Mouse (Mus musculus) CD4-positive, CD25-positive, alpha-beta regulatory T cell, adult 4 months (primary cell): ENCODE data around the gene Gabrr3. TPM values are rescaled to one million over a fixed set of nuclear protein-coding genes. Genes with fewer than 3 reads are reported as not detected.

ENCODE experiments used
- ATAC-seq: one replicate; pipeline ENCODE4 v1.8.0; 2017
- polyA plus RNA-seq, 2 experiments: library from polyadenylated mRNA; unstranded; fragments of 100-300 nt; shearing (Covaris generic); gene quantifications; one replicate each; pipeline ENCODE4 v1.2.1; 2017

Gabrr3 gene
- polyA plus RNA-seq, 2 experiments from 2014 or later, result not detected

GRCm38 (mm10) chr16:59471637-59472278, 64.6 kb downstream of the Gabrr3 start, which contains the start of gene Riox2:
Gene Riox2 (plus strand): TSS chr16:59471775.
- peak; percentile 69 for ATAC-seq

GRCm38 (mm10) chr16:59472546-59472945, 65.4 kb downstream of the Gabrr3 start:
- no peak for ATAC-seq

GRCm38 (mm10) chr16:59474788-59475187, 67.7 kb downstream of the Gabrr3 start:
- peak; percentile 49 for ATAC-seq

- no peak for ATAC-seq
Measured at GRCm38 (mm10) chr16:59477955-59478354, 70.8 kb downstream of the Gabrr3 start.

- ATAC-seq, result no peak
Measured at GRCm38 (mm10) chr16:59487239-59487638, 80.1 kb downstream of the Gabrr3 start.

- no peak for ATAC-seq
Measured at GRCm38 (mm10) chr16:59487975-59488548, 80.9 kb downstream of the Gabrr3 start.

- ATAC-seq, result no peak
Measured at GRCm38 (mm10) chr16:59493199-59493598, 86.1 kb downstream of the Gabrr3 start.

GRCm38 (mm10) chr16:59497947-59498346, 90.8 kb downstream of the Gabrr3 start:
- ATAC-seq, result no peak

GRCm38 (mm10) chr16:59499180-59499579, 92.0 kb downstream of the Gabrr3 start:
- ATAC-seq, result no peak

GRCm38 (mm10) chr16:59509830-59510229, 102.7 kb downstream of the Gabrr3 start:
- no peak for ATAC-seq

Other genes starting within 250 kb of the Gabrr3 start
- gene Olfr196, start 236.9 kb upstream of the Gabrr3 start, polyA plus RNA-seq, result not detected
- not detected for gene Olfr198, start 203.8 kb upstream of the Gabrr3 start, polyA plus RNA-seq
- gene Olfr199, start 187.6 kb upstream of the Gabrr3 start, polyA plus RNA-seq, result not detected
- gene Olfr201, start 134.7 kb upstream of the Gabrr3 start, polyA plus RNA-seq, result not detected
- not detected for gene Olfr202, start 120.5 kb upstream of the Gabrr3 start, polyA plus RNA-seq
- gene Olfr203, start 108.5 kb upstream of the Gabrr3 start, polyA plus RNA-seq, result not detected
- not detected for gene Olfr204, start 89.1 kb upstream of the Gabrr3 start, polyA plus RNA-seq
- gene Olfr205, start 76.2 kb upstream of the Gabrr3 start, polyA plus RNA-seq, result not detected
- not detected for gene Olfr206, start 58.1 kb upstream of the Gabrr3 start, polyA plus RNA-seq
- gene Olfr209, start 43.3 kb upstream of the Gabrr3 start, polyA plus RNA-seq, result not detected
- 100 to 1,000 TPM in 1 of 2 experiments, 10 to 100 TPM in 1; 85.6 to 101 TPM for gene Riox2, start 64.4 kb downstream of the Gabrr3 start, polyA plus RNA-seq
- gene Crybg3, start 193.6 kb downstream of the Gabrr3 start, polyA plus RNA-seq, result 10 to 100 TPM; 16.8 to 17.5 TPM
- 1 to 10 TPM; 4.8 to 5.5 TPM for gene Arl6, start 232.1 kb downstream of the Gabrr3 start, polyA plus RNA-seq